Comparison of ENCODE assay signal across 16 mouse cellular contexts in genomic region chr12:105543751-105544150, GRCm38 (mm10). TPM values are rescaled to one million over a fixed set of nuclear protein-coding genes. Genes with fewer than 3 reads are reported as not detected.
DNase-seq lines count a peak whose midpoint lies in the region; ATAC-seq lines count a peak whose summit lies in the region.
"Had no signal": no experiment of that assay in that cellular context is flagged by ENCODE, and none has a peak within 500 bp of the region (broad histone marks: within the 10 kb centered on the region; RNA-seq: fewer than 3 reads in every experiment).

No protein-coding gene starts in this region.

- no peak overlapping the region for H3K4me3 ChIP-seq in heart, embryonic 10.5 days
- H3K4me3 ChIP-seq: hindbrain, embryonic 10.5 days; liver, embryonic 13.5 days; megakaryocyte, embryonic 14.5 days; stomach, embryonic 15.5 days had no signal

- peaks cover 39% of the 10 kb centered on the region for H3K4me1 ChIP-seq in heart, embryonic 10.5 days
- H3K4me1 ChIP-seq: megakaryocyte, embryonic 14.5 days had no signal

- H3K27me3 ChIP-seq in heart, embryonic 10.5 days (ENCODE audit: insufficient read depth, poor library complexity, severe bottlenecking): peaks cover 7% of the 10 kb centered on the region; the same call in 1 of the 2 replicates
- H3K27me3 ChIP-seq: liver, embryonic 13.5 days; stomach, embryonic 15.5 days had no signal

- H3K36me3 ChIP-seq in heart, embryonic 10.5 days: no peaks in the 10 kb centered on the region
- H3K36me3 ChIP-seq: hindbrain, embryonic 10.5 days; liver, embryonic 13.5 days; stomach, embryonic 15.5 days had no signal

- 57% methylated on average over 6 of the region's 6 CpGs for WGBS in heart, embryonic 10.5 days

- no peak overlapping the region for H3K27ac ChIP-seq in heart, embryonic 10.5 days
- H3K27ac ChIP-seq: hindbrain, embryonic 10.5 days; liver, embryonic 13.5 days; stomach, embryonic 15.5 days had no signal

- no peak for ATAC-seq in megakaryocyte, adult 5-6 weeks (ENCODE audit: poor library complexity, severe bottlenecking)
- ATAC-seq: intestine, postnatal 0 days had no signal

- no peaks in the 10 kb centered on the region for H3K9me3 ChIP-seq in heart, embryonic 10.5 days
- H3K9me3 ChIP-seq: hindbrain, embryonic 10.5 days; liver, embryonic 13.5 days; stomach, embryonic 15.5 days had no signal

- DNase-seq in heart, adult 11 months: peak; percentile 91
- DNase-seq in heart, embryonic 10.5 days (ENCODE audit: low spot score): no peak
- peak; percentile 84 for DNase-seq in right cerebral cortex, adult 18-20 months
- no peak for DNase-seq in right cerebral cortex, postnatal 14 days
- DNase-seq in layer of hippocampus, adult 9-10 months (ENCODE audit: low spot score): peak; percentile 30
- peak; percentile 67 to 68 for DNase-seq in right cerebral cortex, postnatal 36 days (ENCODE audit: low spot score in 2 of 2)
- DNase-seq in adipocyte (ENCODE audit: low spot score): no peak
- DNase-seq: cerebellum, postnatal 25 days; liver, embryonic 13.5 days had no signal

RNA-seq across cellular contexts. Expression of gene Bdkrb2, which starts 19.3 kb away (rescaled TPM):
- 1.4 and 2.4 TPM in 2 replicates for polyA plus RNA-seq in heart, embryonic 10.5 days (2016; fragmentation: Nextera tagmentation; extraction: Ambion mirVana)
- not detected in 2 replicates for total RNA-seq in megakaryocyte, adult 5-6 weeks (2015)
- total RNA-seq in megakaryocyte, adult 5-6 weeks (2017): not detected in 2 replicates
- total RNA-seq: CH12.LX had no signal
- polyA plus RNA-seq: liver, embryonic 13.5 days had no signal

RNA-seq across cellular contexts. Expression of gene Bdkrb1, which starts 59.1 kb away (rescaled TPM):
- 0.22 TPM in 1 of 2 replicates, not detected in the other for polyA plus RNA-seq in heart, embryonic 10.5 days (2016; fragmentation: Nextera tagmentation; extraction: Ambion mirVana)
- total RNA-seq in megakaryocyte, adult 5-6 weeks (2015): not detected in 2 replicates
- not detected in 2 replicates for total RNA-seq in megakaryocyte, adult 5-6 weeks (2017)
- total RNA-seq: layer of hippocampus, postnatal 14 days had no signal

Comparison
In these comparisons a context has a peak if more than half of its experiments do, and no peak if none do; other contexts are left out.
1. DNase-seq: peak in heart, adult 11 months (single experiment), right cerebral cortex, adult 18-20 months (single experiment), layer of hippocampus, adult 9-10 months (single experiment) and right cerebral cortex, postnatal 36 days (2 of 2); none in heart, embryonic 10.5 days (single experiment), right cerebral cortex, postnatal 14 days (single experiment) and adipocyte (single experiment).